Mouse (Mus musculus): Measurements from ENCODE around the gene Ppp1r9b.

The Ppp1r9b gene

GRCm38 (mm10) chr11:94978178-94978915 lies 12.5 kb upstream of the Ppp1r9b start:
- DNase-seq, result no peak

GRCm38 (mm10) chr11:94978947-94979346 lies 11.9 kb upstream of the Ppp1r9b start:
- peak; percentile 96 for DNase-seq

- no peak for DNase-seq
Measured at GRCm38 (mm10) chr11:94979462-94980179, 11.2 kb upstream of the Ppp1r9b start.

- peak; percentile 46 for DNase-seq
Measured at GRCm38 (mm10) chr11:94985140-94985539, 5.7 kb upstream of the Ppp1r9b start.

- no peak for DNase-seq
Measured at GRCm38 (mm10) chr11:94985822-94986221, 5.0 kb upstream of the Ppp1r9b start.

GRCm38 (mm10) chr11:94986435-94986834 lies 4.4 kb upstream of the Ppp1r9b start:
- DNase-seq, result no peak

- no peak for DNase-seq
Measured at GRCm38 (mm10) chr11:94987341-94987740, 3.5 kb upstream of the Ppp1r9b start.

- no peak for DNase-seq
Measured at GRCm38 (mm10) chr11:94987851-94988250, 3.0 kb upstream of the Ppp1r9b start.

- DNase-seq, result no peak
Measured at GRCm38 (mm10) chr11:94988780-94989561, 1.9 kb upstream of the Ppp1r9b start.

GRCm38 (mm10) chr11:94989562-94990017 lies 1.2 kb upstream of the Ppp1r9b start:
- DNase-seq, result peak; percentile 86

GRCm38 (mm10) chr11:94990102-94990748 lies 610 bp upstream of the Ppp1r9b start:
- no peak for DNase-seq

GRCm38 (mm10) chr11:94991641-94992479 lies 1.0 kb downstream of the Ppp1r9b start:
- DNase-seq, result peak; percentile 74

- peak; percentile 37 for DNase-seq
Measured at GRCm38 (mm10) chr11:94992480-94992753, 1.6 kb downstream of the Ppp1r9b start.

GRCm38 (mm10) chr11:94992754-94993606 lies 2.1 kb downstream of the Ppp1r9b start:
- peak; percentile 82 for DNase-seq

GRCm38 (mm10) chr11:94994208-94994814 lies 3.5 kb downstream of the Ppp1r9b start:
- DNase-seq, result peak; percentile 43

- DNase-seq, result no peak
Measured at GRCm38 (mm10) chr11:94994947-94995772, 4.3 kb downstream of the Ppp1r9b start.

- DNase-seq, result no peak
Measured at GRCm38 (mm10) chr11:94996101-94996500, 5.3 kb downstream of the Ppp1r9b start.

GRCm38 (mm10) chr11:94996984-94997383 lies 6.1 kb downstream of the Ppp1r9b start:
- DNase-seq, result no peak

- peak; percentile 89 for DNase-seq
Measured at GRCm38 (mm10) chr11:94997596-94997995, 6.8 kb downstream of the Ppp1r9b start.

Measured in liver (tissue).